Mouse (Mus musculus) ES-Bruce4 (cell line): ENCODE results near the gene Il27.

Source experiments
- CTCF ChIP-seq: IDR thresholded peaks from one replicate; pipeline ENCODE4 v1.8.1; 2011; ENCODE audit warnings: low read depth, low read length
- POLR2A ChIP-seq: IDR thresholded peaks from one replicate; pipeline ENCODE4 v1.8.1; 2011; ENCODE audit warnings: low read length; ENCODE audit not compliant: insufficient read depth

DNA sequence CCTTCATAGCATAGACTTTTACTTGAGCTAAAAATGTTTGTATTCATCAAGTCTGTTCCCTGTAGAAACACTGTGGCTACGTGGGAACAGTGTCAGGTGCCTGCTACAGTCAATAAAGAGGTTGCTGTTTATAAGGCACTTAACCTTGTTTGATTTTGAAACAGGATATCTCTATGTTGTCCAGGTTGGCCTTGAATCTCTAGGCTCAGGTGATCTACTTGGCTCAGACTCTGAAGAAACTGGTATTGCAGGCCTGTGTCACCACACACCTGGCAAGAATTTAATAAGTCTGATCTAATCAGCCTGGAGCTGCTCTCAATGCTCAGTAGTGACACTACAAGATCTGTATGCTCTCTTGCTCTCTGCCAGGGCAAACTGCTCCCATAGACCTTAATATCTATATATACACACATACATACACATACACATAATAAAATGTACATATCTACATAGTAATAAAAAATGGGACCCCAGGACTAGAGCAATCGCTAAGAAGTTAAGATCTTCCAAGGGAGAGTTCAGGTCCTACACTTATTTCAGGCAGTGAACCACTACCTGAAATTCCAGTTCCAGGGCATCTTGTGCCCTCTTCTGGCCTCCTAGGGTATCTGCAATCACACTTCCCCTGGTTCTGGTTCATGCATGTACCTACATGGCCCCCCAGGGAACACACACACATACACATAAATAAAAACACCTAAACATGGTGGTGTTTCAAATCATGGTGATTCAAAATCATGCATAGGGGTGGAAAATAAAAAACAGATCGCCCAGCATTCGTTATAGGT, 42.2 kb upstream of the Il27 start:
- TF ChIP-seq CTCF = peak; percentile 52
- TF ChIP-seq POLR2A = no peak
